Mouse (Mus musculus): ENCODE measurements around the gene Nme4. TPM values are rescaled to one million over a fixed set of nuclear protein-coding genes. Genes with fewer than 3 reads are reported as not detected.

Gene Nme4
- total RNA-seq, 2 experiments from 2014 or later: 2.3 to 4.2 TPM

- ATAC-seq (ENCODE audit: poor library complexity, severe bottlenecking): 0 out of 2 replicates have a peak, but pooled peaks have one; percentile 14
Observed at GRCm38 (mm10) chr17:26068024-26068830, 27.2 kb downstream of the Nme4 start.

DNA sequence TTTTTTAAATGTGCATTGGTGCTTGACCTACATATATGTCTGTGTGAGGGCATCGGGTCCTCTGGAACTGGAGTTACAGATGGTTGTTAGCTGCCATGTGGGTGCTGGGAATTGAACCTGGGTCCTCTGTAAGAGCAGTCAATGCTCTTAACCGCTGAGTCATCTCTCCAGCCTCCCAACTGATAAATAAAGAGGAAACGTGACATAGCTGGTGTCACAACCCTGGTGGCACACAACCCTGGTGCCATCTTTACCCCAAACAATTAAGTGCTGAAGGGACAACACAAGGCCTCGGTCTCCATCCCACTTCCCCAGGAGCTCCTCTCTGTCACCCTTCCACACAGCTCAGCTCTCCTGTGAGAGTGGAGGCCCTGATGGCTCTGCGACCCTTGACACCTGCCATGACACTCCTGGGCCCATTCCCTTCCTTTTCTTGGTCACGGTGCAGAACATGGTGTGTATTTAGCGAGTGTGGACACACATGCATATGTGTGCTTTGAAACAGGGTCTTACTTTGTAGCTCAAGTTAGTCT, 28.8 kb downstream of the Nme4 start:
- ATAC-seq (ENCODE audit: poor library complexity, severe bottlenecking): no peak

GRCm38 (mm10) chr17:26064916-26065315, 30.5 kb downstream of the Nme4 start:
- no peak for ATAC-seq (ENCODE audit: poor library complexity, severe bottlenecking)

DNA sequence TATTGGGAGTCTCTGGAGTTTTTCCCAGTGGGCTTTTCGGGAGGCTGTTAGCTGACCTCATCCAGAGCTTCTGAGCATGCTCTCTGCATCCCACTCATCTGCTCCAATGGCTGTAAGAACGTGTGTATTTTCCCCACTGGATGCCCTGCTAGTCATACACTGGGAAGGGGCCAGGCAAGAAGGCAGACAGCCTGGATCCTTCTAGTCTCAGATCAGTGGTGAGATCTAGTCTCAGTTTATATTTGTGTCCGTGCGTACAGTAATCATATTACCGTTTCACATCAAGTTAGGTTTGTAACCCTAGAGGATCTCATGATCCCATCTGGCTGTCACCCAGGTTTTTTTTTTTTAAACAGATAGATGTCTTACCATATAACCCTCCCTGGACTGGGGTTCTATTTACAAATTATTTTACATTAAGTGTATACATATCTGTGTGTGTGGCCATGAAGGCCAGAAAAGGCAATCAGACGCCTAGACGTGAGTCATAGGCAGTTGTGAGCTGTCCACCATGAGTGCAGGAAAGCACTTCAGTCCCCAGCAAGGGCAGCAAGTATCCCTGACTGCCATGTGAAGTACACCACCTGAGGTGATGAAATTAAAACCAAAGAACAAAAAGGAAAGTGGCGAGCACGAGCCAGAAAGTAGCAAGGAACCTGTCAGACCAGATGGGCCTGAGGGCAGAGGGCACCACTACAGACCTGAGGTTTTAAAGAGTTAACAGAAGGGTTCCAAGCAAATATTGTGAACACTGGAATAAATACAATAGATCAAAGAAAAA, 37.4 kb downstream of the Nme4 start:
- ATAC-seq (ENCODE audit: poor library complexity, severe bottlenecking): no peak

- ATAC-seq (ENCODE audit: poor library complexity, severe bottlenecking): no peak
Observed at GRCm38 (mm10) chr17:26057278-26057677, 38.1 kb downstream of the Nme4 start.

DNA sequence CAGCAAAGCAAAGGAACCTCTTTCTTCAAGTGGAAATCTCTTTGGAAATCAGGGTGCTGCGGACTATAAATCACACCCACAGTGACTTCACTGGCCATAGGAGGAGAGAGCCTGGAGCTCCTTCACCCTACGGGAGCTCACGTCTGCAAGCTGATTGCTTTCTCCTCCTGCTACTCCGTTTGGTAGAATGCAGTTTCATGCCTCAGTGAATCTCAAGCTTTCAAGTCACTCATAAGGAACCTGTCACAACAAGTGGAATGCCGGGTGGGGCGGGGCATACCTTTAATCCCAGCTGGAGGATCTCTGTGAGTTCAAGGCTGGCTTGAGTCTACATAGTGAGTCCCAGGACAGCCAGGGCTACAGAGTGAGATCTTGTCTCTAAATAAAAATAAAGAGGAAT, 40.2 kb downstream of the Nme4 start:
- ATAC-seq (ENCODE audit: poor library complexity, severe bottlenecking): no peak

DNA sequence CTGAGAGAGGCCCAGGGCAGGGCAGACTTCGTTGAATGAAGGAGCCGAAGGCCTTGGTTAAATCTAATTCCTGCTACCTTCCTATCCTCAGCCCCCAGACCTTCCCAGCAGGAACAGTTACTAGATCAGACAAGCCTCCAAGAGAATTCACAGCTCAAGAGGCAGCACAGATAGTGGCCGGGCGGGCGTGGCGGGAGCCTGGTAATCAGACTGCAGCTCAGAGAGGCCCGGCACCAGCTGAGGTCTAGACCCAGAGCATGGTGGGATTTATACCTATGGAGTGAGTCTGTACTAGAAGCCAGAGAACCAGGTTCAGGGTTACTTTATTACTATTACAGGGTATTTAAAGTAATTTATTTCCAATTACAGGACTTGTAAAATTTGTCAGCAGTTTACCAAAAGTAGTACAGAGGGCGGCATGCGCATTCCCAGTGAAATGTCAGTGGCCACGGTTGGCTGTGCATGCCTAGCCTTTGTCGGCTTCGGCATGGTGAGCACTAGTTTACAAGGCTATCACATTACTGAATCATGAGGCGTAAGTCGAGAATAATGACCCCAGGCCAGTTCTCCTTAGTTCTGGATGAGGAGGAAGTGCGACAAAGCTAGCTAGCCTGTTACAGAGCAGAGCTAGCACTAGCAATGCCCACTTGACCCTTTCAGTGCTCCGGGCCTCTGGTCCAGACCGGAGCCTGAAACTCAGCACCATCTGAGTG, 41.1 kb downstream of the Nme4 start:
- no peak for ATAC-seq (ENCODE audit: poor library complexity, severe bottlenecking)

- ATAC-seq (ENCODE audit: poor library complexity, severe bottlenecking): no peak
Observed at GRCm38 (mm10) chr17:26052706-26053105, 42.7 kb downstream of the Nme4 start.

DNA sequence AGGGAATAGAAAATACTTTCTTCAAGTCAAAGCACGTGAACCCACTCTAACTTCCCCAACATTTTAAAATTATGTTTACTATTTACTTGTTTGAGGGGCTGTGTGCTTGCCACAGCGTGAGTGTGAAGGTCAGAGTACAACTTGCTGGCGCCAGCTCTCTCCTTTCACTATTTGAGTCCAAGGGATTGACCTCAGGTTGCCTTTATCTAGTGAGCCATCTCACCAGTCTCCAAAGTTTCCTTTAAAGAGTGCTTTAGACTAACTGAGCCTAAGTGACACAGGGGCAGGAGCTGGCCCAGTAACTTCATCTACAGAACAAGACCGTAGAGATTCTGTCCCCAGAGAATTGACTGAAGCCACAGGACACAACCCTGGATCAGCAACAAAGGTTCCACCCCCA, 43.3 kb downstream of the Nme4 start:
- ATAC-seq (ENCODE audit: poor library complexity, severe bottlenecking): no peak

DNA sequence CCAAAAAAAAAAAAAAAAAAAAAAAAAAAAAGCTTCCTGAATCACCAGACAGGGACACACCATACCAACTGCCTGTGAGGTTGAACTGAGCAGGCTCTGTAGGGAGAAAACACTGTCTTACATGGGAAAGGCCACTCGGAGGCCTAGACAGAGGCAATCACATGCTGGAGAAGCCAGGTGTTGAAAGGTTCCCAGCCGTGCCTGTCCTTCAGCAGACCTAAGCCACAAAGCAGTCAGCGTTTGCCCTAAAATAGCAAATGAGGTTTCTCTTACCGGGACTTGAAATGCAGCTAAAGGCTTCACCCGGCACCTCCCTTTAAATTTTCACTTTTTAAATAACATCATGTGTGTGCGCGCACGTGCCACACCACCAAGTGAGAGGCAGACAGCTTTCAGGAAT, 47.3 kb downstream of the Nme4 start:
- no peak for ATAC-seq (ENCODE audit: poor library complexity, severe bottlenecking)

GRCm38 (mm10) chr17:26046253-26046997, 49.0 kb downstream of the Nme4 start:
- ATAC-seq (ENCODE audit: poor library complexity, severe bottlenecking): no peak

- no peak for ATAC-seq (ENCODE audit: poor library complexity, severe bottlenecking)
Observed at GRCm38 (mm10) chr17:26045285-26045684, 50.1 kb downstream of the Nme4 start.

DNA sequence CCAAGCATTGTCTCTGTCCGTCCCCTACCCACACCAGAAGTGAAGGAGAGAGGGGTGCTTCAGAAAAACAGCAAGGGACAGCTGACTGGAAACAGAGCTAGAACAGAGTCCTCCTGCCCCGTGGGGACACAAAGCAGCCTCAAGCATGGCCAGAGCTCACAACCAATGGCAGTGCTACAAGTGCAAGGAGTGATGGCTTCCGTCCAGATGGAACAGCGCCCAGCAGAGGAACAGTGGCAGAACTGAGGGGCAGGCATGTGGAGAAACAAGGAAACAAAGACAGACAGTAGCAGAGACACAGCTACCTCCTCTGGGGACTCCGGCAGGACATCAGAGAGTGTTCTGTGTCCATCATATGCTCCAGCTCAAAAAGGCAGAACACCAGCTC, 52.2 kb downstream of the Nme4 start:
- no peak for ATAC-seq (ENCODE audit: poor library complexity, severe bottlenecking)

GRCm38 (mm10) chr17:26042599-26043248, 52.7 kb downstream of the Nme4 start:
- ATAC-seq (ENCODE audit: poor library complexity, severe bottlenecking): no peak

Other genes starting within 250 kb of the Nme4 start
- gene Wdr90, start 234.1 kb downstream of the Nme4 start, total RNA-seq (2015): 17.3 and 19.3 TPM in 2 replicates
- 7.8 and 9.5 TPM in 2 replicates for gene Wdr90, start 234.1 kb downstream of the Nme4 start, total RNA-seq (2017)
- 1.8 and 3.5 TPM in 2 replicates for gene Mcrip2, start 226.8 kb downstream of the Nme4 start, total RNA-seq (2015)
- 3.1 and 4.1 TPM in 2 replicates for gene Mcrip2, start 226.8 kb downstream of the Nme4 start, total RNA-seq (2017)
- gene Mettl26, start 220.5 kb downstream of the Nme4 start, total RNA-seq (2015): 18.9 and 20.3 TPM in 2 replicates
- 3.7 and 6.0 TPM in 2 replicates for gene Mettl26, start 220.5 kb downstream of the Nme4 start, total RNA-seq (2017)
- gene Wfikkn1, start 214.7 kb downstream of the Nme4 start, total RNA-seq (2015): 1.0 and 1.6 TPM in 2 replicates
- 0.04 and 0.15 TPM in 2 replicates for gene Wfikkn1, start 214.7 kb downstream of the Nme4 start, total RNA-seq (2017)
- 7.9 and 12.8 TPM in 2 replicates for gene Rab40c, start 175.9 kb downstream of the Nme4 start, total RNA-seq (2015)
- gene Rab40c, start 175.9 kb downstream of the Nme4 start, total RNA-seq (2017): 9.1 and 16.1 TPM in 2 replicates
- gene Pigq, start 150.7 kb downstream of the Nme4 start, total RNA-seq (2015): 44.2 and 45.2 TPM in 2 replicates
- 33.8 and 36.5 TPM in 2 replicates for gene Pigq, start 150.7 kb downstream of the Nme4 start, total RNA-seq (2017)
- not detected in 2 replicates for gene Nhlrc4, start 150.6 kb downstream of the Nme4 start, total RNA-seq (2015)
- gene Nhlrc4, start 150.6 kb downstream of the Nme4 start, total RNA-seq (2017): not detected in 2 replicates
- gene A930017K11Rik, start 143.0 kb downstream of the Nme4 start, total RNA-seq (2015): not detected in 2 replicates
- not detected in 2 replicates for gene A930017K11Rik, start 143.0 kb downstream of the Nme4 start, total RNA-seq (2017)
- gene Capn15, start 109.8 kb downstream of the Nme4 start, total RNA-seq (2015): 9.1 and 10.4 TPM in 2 replicates
- 3.5 and 3.7 TPM in 2 replicates for gene Capn15, start 109.8 kb downstream of the Nme4 start, total RNA-seq (2017)
- 0.71 and 1.3 TPM in 2 replicates for gene Rab11fip3, start 26.0 kb downstream of the Nme4 start, total RNA-seq (2015)
- gene Rab11fip3, start 26.0 kb downstream of the Nme4 start, total RNA-seq (2017): 0.70 and 2.5 TPM in 2 replicates
- 4.8 and 5.0 TPM in 2 replicates for gene Decr2, start 5.3 kb downstream of the Nme4 start, total RNA-seq (2015)
- 11.9 and 13.3 TPM in 2 replicates for gene Decr2, start 5.3 kb downstream of the Nme4 start, total RNA-seq (2017)
- 13.1 and 20.1 TPM in 2 replicates for gene Tmem8, start 17.7 kb upstream of the Nme4 start, total RNA-seq (2015)
- 11.6 and 14.8 TPM in 2 replicates for gene Tmem8, start 17.7 kb upstream of the Nme4 start, total RNA-seq (2017)
- 74.1 and 78.0 TPM in 2 replicates for gene Mrpl28, start 27.9 kb upstream of the Nme4 start, total RNA-seq (2015)
- gene Mrpl28, start 27.9 kb upstream of the Nme4 start, total RNA-seq (2017): 35.1 and 35.4 TPM in 2 replicates
- 24.2 and 31.9 TPM in 2 replicates for gene Axin1, start 43.1 kb upstream of the Nme4 start, total RNA-seq (2015)
- 176 and 255 TPM in 2 replicates for gene Axin1, start 43.1 kb upstream of the Nme4 start, total RNA-seq (2017)
- gene Pdia2, start 103.5 kb upstream of the Nme4 start, total RNA-seq (2015): 0.60 and 4.2 TPM in 2 replicates
- 0.28 and 0.55 TPM in 2 replicates for gene Pdia2, start 103.5 kb upstream of the Nme4 start, total RNA-seq (2017)
- gene Rgs11, start 107.3 kb upstream of the Nme4 start, total RNA-seq (2015): not detected in 2 replicates
- gene Rgs11, start 107.3 kb upstream of the Nme4 start, total RNA-seq (2017): 0.55 TPM in 1 of 2 replicates, not detected in the other
- gene Arhgdig, start 112.2 kb upstream of the Nme4 start, total RNA-seq (2015): not detected in 2 replicates
- gene Arhgdig, start 112.2 kb upstream of the Nme4 start, total RNA-seq (2017): not detected in 2 replicates
- gene Fam234a, start 148.6 kb upstream of the Nme4 start, total RNA-seq (2015): 24.5 and 28.1 TPM in 2 replicates
- 27.7 and 28.6 TPM in 2 replicates for gene Fam234a, start 148.6 kb upstream of the Nme4 start, total RNA-seq (2017)
- gene Luc7l, start 157.3 kb upstream of the Nme4 start, total RNA-seq (2015): 29.9 and 36.5 TPM in 2 replicates
- 50.6 and 52.7 TPM in 2 replicates for gene Luc7l, start 157.3 kb upstream of the Nme4 start, total RNA-seq (2017)

All from megakaryocyte, adult 5-6 weeks (primary cell).